ENCODE assay signal across 8 mouse cellular contexts in genomic region chr11:74652791-74653191, GRCm38 (mm10). TPM values are rescaled to one million over a fixed set of nuclear protein-coding genes. Genes with fewer than 3 reads are reported as not detected.
DNase-seq lines count a peak whose midpoint lies in the region; ATAC-seq lines count a peak whose summit lies in the region.

No protein-coding gene starts in this region.

- peak; percentile 67 for DNase-seq in cerebellum, adult 11-12 months
- DNase-seq in adrenal gland, postnatal 14 days, result peak; percentile 83
- no peak for DNase-seq in heart, embryonic 10.5 days (ENCODE audit: low spot score)
- no peak for DNase-seq in frontal cortex, postnatal 10 days (ENCODE audit: low spot score in 2 of 2)
- no peak for DNase-seq in embryo, embryonic 10 days (ENCODE audit: low spot score)

- no peak for ATAC-seq in cerebellum, adult (ENCODE audit: insufficient number of reproducible peaks, low FRiP score, low TSS enrichment)
- ATAC-seq in kidney, embryonic 15.5 days (replicated peaks; ENCODE audit: low FRiP score), result no peak
- no peak for ATAC-seq in midbrain, embryonic 16.5 days

- peak overlapping the region; percentile 13; the same call in 1 of the 2 replicates for H3K4me2 ChIP-seq in kidney, embryonic 15.5 days
- no peak overlapping the region for H3K4me2 ChIP-seq in midbrain, embryonic 16.5 days (ENCODE audit: low read length)

- peak overlapping the region; percentile 85 for H3K27ac ChIP-seq in heart, embryonic 10.5 days
- H3K27ac ChIP-seq in kidney, embryonic 15.5 days, result peak overlapping the region; percentile 37; the same call in 1 of the 2 replicates
- H3K27ac ChIP-seq in midbrain, embryonic 16.5 days (ENCODE audit: low read length), result peak overlapping the region; percentile 38; the same call in 1 of the 2 replicates

- no peaks in the 10 kb centered on the region for H3K9me3 ChIP-seq in heart, embryonic 10.5 days
- H3K9me3 ChIP-seq in kidney, embryonic 15.5 days (replicated peaks), result no peaks in the 10 kb centered on the region
- no peaks in the 10 kb centered on the region for H3K9me3 ChIP-seq in midbrain, embryonic 16.5 days (replicated peaks; ENCODE audit: control insufficient read depth, low read length, poor library complexity, severe bottlenecking)

- peak overlapping the region; percentile 33 for H3K4me3 ChIP-seq in heart, embryonic 10.5 days
- H3K4me3 ChIP-seq in kidney, embryonic 15.5 days (replicated peaks), result no peak overlapping the region
- no peak overlapping the region for H3K4me3 ChIP-seq in midbrain, embryonic 16.5 days (ENCODE audit: low read depth, low read length)

- WGBS in heart, embryonic 10.5 days, result 74% methylated on average over 4 of the region's 4 CpGs
- WGBS in kidney, embryonic 15.5 days, result 81% methylated on average over 4 of the region's 4 CpGs
- WGBS in midbrain, embryonic 16.5 days, result 49% methylated on average over 4 of the region's 4 CpGs

- no peak overlapping the region for H3K9ac ChIP-seq in kidney, embryonic 15.5 days
- H3K9ac ChIP-seq in midbrain, embryonic 16.5 days (ENCODE audit: low read depth, low read length), result no peak overlapping the region

- H3K4me1 ChIP-seq in heart, embryonic 10.5 days, result peaks cover 54% of the 10 kb centered on the region
- H3K4me1 ChIP-seq in kidney, embryonic 15.5 days, result peaks cover 47% of the 10 kb centered on the region
- H3K4me1 ChIP-seq in midbrain, embryonic 16.5 days (ENCODE audit: control insufficient read depth, insufficient read depth, low read length), result peaks cover 23% of the 10 kb centered on the region

- H3K36me3 ChIP-seq in heart, embryonic 10.5 days, result peaks cover 28% of the 10 kb centered on the region
- H3K36me3 ChIP-seq in kidney, embryonic 15.5 days, result peaks cover 16% of the 10 kb centered on the region
- H3K36me3 ChIP-seq in midbrain, embryonic 16.5 days (ENCODE audit: control insufficient read depth, insufficient read depth, low read length), result peaks cover 9% of the 10 kb centered on the region

- H3K27me3 ChIP-seq in heart, embryonic 10.5 days (ENCODE audit: insufficient read depth, poor library complexity, severe bottlenecking), result no peaks in the 10 kb centered on the region
- H3K27me3 ChIP-seq in kidney, embryonic 15.5 days, result no peaks in the 10 kb centered on the region
- H3K27me3 ChIP-seq in midbrain, embryonic 16.5 days (ENCODE audit: control insufficient read depth, insufficient read depth, low read depth, low read length), result no peaks in the 10 kb centered on the region

RNA-seq across cellular contexts. Expression of gene Cluh, which starts 3.5 kb away (rescaled TPM):
- 245 and 246 TPM in 2 replicates for total RNA-seq in adrenal gland, postnatal 14 days (2021)
- polyA plus RNA-seq in heart, embryonic 10.5 days (2016; fragmentation: Nextera tagmentation; extraction: Ambion mirVana), result 50.2 and 68.6 TPM in 2 replicates
- 33.8 and 39.4 TPM in 2 replicates for polyA plus RNA-seq in kidney, embryonic 15.5 days (2015; fragmentation: Nextera tagmentation; extraction: Ambion mirVana)
- 16.4 and 18.1 TPM in 2 replicates for polyA plus RNA-seq in midbrain, embryonic 16.5 days (2015; fragmentation: Nextera tagmentation; extraction: Ambion mirVana)

RNA-seq across cellular contexts. Expression of gene Ccdc92b, which starts 33.4 kb away (rescaled TPM):
- total RNA-seq in adrenal gland, postnatal 14 days (2021), result 2.9 and 3.1 TPM in 2 replicates
- polyA plus RNA-seq in heart, embryonic 10.5 days (2016; fragmentation: Nextera tagmentation; extraction: Ambion mirVana), result 1.6 and 1.7 TPM in 2 replicates
- 0.19 and 0.38 TPM in 2 replicates for polyA plus RNA-seq in kidney, embryonic 15.5 days (2015; fragmentation: Nextera tagmentation; extraction: Ambion mirVana)
- 2.6 and 3.3 TPM in 2 replicates for polyA plus RNA-seq in midbrain, embryonic 16.5 days (2015; fragmentation: Nextera tagmentation; extraction: Ambion mirVana)

RNA-seq across cellular contexts. Expression of gene Rap1gap2, which starts 42.1 kb away (rescaled TPM):
- total RNA-seq in adrenal gland, postnatal 14 days (2021), result 12.6 and 12.8 TPM in 2 replicates
- polyA plus RNA-seq in heart, embryonic 10.5 days (2016; fragmentation: Nextera tagmentation; extraction: Ambion mirVana), result 5.2 and 7.0 TPM in 2 replicates
- polyA plus RNA-seq in kidney, embryonic 15.5 days (2015; fragmentation: Nextera tagmentation; extraction: Ambion mirVana), result 5.8 and 6.4 TPM in 2 replicates
- polyA plus RNA-seq in midbrain, embryonic 16.5 days (2015; fragmentation: Nextera tagmentation; extraction: Ambion mirVana), result 17.1 and 18.3 TPM in 2 replicates

Comparison
In these comparisons a context has a peak if more than half of its experiments do, and no peak if none do; other contexts are left out.
1. DNase-seq: peak in cerebellum, adult 11-12 months (single experiment) and adrenal gland, postnatal 14 days (single experiment); none in heart, embryonic 10.5 days (single experiment), frontal cortex, postnatal 10 days (0 of 2) and embryo, embryonic 10 days (single experiment).
2. Peak in every context shown above with its lines, with median percentiles within 50 percentile points of each other: H3K27ac ChIP-seq.